Mouse (Mus musculus): ENCODE measurements around the gene Gprin2.
A peak's percentile ranks its signal among the peaks of the same experiment; 100 is the strongest.

The Gprin2 gene

GRCm38 (mm10) chr14:34207996-34208395 is 6.5 kb upstream of the Gprin2 start:
- no peak for DNase-seq (ENCODE audit: low read depth, low spot score)

DNA sequence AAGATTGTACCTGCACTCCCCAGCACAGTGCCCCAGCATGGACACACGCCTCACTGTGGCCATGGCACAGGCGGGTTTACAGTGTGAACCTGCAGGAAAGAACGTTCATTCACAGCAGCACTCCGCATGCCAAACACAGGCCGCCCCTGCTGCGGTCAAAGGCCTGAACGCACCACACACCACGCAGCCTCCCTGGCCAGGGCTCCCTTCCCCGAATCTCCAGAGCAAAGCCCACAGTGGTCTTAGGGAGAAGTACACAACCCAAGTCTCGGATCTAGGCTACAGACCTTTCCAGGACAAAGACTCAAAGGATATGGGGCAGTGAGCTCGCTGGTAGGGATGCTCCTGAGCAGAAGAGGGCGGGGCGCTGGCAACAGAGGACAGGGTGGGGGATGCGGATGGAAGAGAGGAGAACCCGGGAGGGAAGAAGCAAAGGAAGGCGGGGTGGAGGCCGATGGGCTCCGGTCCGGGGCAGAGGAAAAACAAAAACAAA is 669 bp downstream of the Gprin2 start:
- DNase-seq (ENCODE audit: low read depth, low spot score), result peak; percentile 23

DNA sequence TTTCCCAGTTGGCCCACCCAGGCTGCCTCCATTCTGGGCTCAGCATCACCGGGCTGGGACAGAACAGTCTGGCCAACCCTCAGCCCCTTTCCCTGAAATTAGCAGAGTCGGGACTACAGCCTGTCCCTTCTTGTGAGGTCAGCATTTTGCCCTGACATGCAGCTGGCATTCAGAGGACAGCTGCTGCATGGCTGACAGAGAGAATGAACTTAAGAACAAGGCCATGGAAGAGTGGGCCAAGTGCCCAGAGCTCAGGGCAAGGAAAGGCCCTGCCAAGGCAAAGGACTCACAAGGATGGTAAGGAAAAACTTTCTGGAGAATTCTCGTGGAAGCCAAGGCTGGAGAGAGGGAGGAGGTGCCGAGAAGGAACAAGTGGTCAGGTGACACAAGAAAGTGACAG is 4.7 kb downstream of the Gprin2 start:
- no peak for DNase-seq (ENCODE audit: low read depth, low spot score)

DNA sequence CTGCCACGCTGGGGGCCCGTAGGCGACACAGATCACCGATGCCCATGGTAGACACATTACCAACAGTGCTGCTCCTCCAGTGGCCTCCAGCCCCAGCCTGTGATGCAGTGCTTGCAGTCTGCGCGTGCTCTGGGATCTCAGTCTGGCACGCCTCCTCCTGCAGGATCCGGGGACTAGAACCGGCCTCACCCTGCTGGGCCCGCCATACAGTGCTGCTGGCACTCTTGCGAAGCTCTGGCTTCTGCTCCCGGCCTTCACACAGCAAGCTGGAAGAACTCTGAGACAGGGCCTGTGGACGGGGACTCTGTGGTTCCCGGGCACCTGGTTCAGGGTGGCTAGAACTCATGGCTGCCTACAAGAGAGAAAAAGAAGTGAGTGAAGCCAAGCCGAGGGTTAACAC is 6.0 kb downstream of the Gprin2 start:
- DNase-seq (ENCODE audit: low read depth, low spot score), result no peak

DNA sequence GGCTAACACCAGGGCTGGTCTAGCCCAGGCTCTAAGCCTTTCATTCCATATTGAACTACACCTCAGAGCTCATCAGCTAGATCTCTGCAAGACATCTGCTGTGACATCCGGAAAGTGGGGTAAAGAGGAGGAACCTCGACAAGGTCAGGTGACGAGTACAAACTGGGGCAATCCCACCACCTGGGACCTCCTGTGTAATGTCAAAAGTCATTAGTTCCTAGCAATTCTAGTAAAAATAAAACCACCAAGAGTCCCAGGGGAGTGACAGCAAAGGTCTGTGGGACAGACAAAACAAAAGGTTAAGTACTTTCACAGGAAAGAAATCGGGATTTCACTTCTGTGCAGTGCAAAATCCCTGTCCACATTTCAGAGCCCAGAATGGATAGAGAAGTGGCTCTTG is 7.6 kb downstream of the Gprin2 start:
- DNase-seq (ENCODE audit: low read depth, low spot score), result no peak

DNA sequence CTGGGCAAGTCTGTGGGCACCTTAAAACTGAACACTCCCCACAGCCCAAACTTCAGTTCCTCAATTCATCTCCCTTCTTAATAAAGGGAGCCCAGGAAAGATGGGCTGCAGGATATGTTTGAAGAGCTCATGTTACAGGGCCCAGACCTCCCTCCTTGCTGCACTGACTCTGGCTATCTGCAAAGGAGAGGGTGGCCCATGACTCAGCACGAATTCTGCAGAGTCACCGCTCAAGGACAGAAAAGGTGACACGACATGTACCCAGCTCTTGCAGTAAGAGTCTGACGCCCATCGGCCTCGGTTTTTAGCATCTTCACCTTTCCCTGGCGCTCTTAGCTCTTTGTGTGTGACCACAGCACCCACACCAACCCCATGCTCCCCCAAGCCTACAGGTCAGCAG is 11.1 kb downstream of the Gprin2 start:
- no peak for DNase-seq (ENCODE audit: low read depth, low spot score)

- no peak for DNase-seq (ENCODE audit: low read depth, low spot score)
Measured at GRCm38 (mm10) chr14:34188629-34189028, 12.8 kb downstream of the Gprin2 start.

- DNase-seq (ENCODE audit: low read depth, low spot score), result no peak
Measured at GRCm38 (mm10) chr14:34183101-34183500, 18.4 kb downstream of the Gprin2 start.

DNA sequence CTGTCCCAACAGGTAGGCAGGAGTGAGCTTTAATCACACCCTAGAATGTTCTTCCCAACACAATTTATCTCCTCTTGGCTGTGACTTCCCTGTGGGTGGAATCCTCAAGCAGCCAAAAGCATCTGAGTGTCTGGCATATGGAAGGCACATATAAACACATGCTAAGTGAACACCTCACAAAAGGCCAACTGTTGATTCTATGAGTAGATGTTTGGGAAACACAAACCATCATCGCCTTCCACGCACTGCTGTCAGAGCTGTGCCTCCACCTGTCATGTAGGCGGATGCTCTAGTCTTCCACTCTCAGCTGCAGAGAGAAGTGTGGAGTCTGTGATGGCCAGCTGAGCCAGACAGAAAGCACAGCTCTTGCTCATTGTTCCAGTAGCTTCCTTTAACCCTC is 22.1 kb downstream of the Gprin2 start:
- no peak for DNase-seq (ENCODE audit: low read depth, low spot score)

GRCm38 (mm10) chr14:34171107-34171506 is 30.3 kb downstream of the Gprin2 start:
- no peak for DNase-seq (ENCODE audit: low read depth, low spot score)

- DNase-seq (ENCODE audit: low read depth, low spot score), result no peak
Measured at GRCm38 (mm10) chr14:34155752-34156151, 45.7 kb downstream of the Gprin2 start.

DNA sequence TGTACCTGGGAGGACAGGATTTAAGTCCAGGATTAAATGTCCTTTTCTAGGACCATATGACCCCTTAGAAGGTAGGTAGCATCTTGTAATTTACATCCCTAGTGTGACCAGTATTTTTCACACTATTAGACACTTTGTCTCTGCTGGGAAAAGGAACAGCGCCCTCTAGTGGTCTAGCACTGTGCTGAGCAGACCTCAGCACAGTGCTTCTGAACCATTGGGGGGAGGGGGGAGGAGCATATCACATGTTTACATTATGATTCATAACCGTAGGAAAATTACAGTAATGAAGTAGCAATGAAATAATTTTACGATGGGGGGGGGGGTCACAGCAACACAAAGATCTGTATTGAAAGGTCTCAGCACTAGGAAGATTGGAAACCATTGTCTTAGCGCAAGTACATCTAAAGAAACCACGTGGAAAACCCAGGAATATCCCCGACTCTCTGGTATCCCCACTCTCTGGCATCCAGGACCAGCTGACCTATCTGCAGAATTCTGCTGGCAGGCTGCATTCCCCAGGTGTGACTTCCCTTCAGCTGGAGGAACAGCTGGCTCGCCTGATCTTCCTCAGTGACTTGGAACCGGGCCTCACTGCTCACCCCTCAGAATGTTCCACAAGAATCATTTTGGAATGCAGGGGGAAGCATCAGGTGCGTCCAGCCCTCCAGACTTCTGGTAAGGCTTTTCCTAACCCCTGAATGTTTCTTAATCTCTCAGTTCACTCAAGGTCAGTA is 46.7 kb downstream of the Gprin2 start:
- DNase-seq (ENCODE audit: low read depth, low spot score), result peak; percentile 44

GRCm38 (mm10) chr14:34152342-34152741 is 49.1 kb downstream of the Gprin2 start, which contains the start of gene Npy4r:
Gene Npy4r (minus strand): TSS chr14:34152489.
- no peak for DNase-seq (ENCODE audit: low read depth, low spot score)

- DNase-seq (ENCODE audit: low read depth, low spot score), result no peak
Measured at GRCm38 (mm10) chr14:34142915-34143314, 58.5 kb downstream of the Gprin2 start.

GRCm38 (mm10) chr14:34142316-34142715 is 59.1 kb downstream of the Gprin2 start:
- no peak for DNase-seq (ENCODE audit: low read depth, low spot score)

GRCm38 (mm10) chr14:34139671-34140664 is 61.5 kb downstream of the Gprin2 start:
- no peak for DNase-seq (ENCODE audit: low read depth, low spot score)
